Mouse (Mus musculus): ENCODE data around the gene Cdon. TPM values are rescaled to one million over a fixed set of nuclear protein-coding genes. Genes with fewer than 3 reads are reported as not detected.
A peak's percentile ranks its signal among the peaks of the same experiment; 100 is the strongest.

The Cdon gene
- total and polyA plus RNA-seq, 3 experiments: 1.8 to 2.9 (median 2.3) TPM

DNA sequence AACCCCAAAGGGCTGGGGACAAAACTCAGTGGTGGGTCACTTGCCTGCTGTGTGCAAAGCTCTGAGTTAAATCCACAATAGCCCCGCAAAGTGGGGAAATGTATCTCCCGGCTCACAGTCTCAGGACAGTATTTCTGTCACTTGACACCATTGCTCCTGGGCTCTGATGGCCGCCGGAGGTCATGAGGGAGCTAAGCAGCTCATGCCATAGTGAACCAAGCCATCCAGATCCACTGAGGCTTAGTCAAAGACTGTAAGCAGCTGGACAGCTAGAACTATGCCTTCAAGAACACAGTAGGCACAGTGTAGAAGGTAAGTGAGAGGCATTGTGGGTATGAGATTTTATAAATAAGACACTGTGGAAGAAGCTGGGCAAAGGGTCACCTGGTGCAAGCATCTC, 74.0 kb downstream of the Cdon start:
- H3K4me1 ChIP-seq (ENCODE audit: control insufficient read depth in 1 of 2, insufficient read depth in 2 of 2): peaks cover 9 to 49% of the 10 kb centered on the region in 2 experiments
- H3K9ac ChIP-seq (ENCODE audit: insufficient read depth, low read depth): no peak overlapping the region
- no peaks in the 10 kb centered on the region for H3K79me2 ChIP-seq (replicated peaks; ENCODE audit: control insufficient read depth, extremely low read depth, insufficient read depth, poor library complexity, severe bottlenecking)
- in situ Hi-C loops (cut with MboI; ENCODE audit: low pct_ligation_motif_present, low pct_unique_long_range_greater_than_20kb, low sequenced_read_pairs): no loop called here
- H3K27ac ChIP-seq (ENCODE audit: insufficient read depth, low read depth): no peak overlapping the region
- no peak for TF ChIP-seq CHD1 (IDR thresholded peaks at IDR 0.05; ENCODE audit: low read depth, low read length)
- no peak for TF ChIP-seq ELF1 (IDR thresholded peaks at IDR 0.05; ENCODE audit: low read depth, low read length)
- no peak for TF ChIP-seq GABPA (IDR thresholded peaks at IDR 0.05; ENCODE audit: insufficient replicate concordance, low read depth, low read length)
- TF ChIP-seq RAD21 (IDR thresholded peaks at IDR 0.05; ENCODE audit: low read depth, low read length): no peak
- TF ChIP-seq MEF2A (IDR thresholded peaks at IDR 0.05; ENCODE audit: borderline replicate concordance, low read depth, low read length): no peak
- TF ChIP-seq POLR2AphosphoS2 (IDR thresholded peaks at IDR 0.05; ENCODE audit: low read depth, low read length): no peak
- no peak for TF ChIP-seq TBP (conservative IDR thresholded peaks at IDR 0.05; ENCODE audit: low read depth, low read length)
- TF ChIP-seq USF1 (IDR thresholded peaks at IDR 0.05; ENCODE audit: low read depth, low read length): no peak
- TF ChIP-seq ZC3H11A (IDR thresholded peaks at IDR 0.05; ENCODE audit: low read depth, low read length): no peak
- TF ChIP-seq MAFK (IDR thresholded peaks at IDR 0.05; ENCODE audit: insufficient replicate concordance, low read length): no peak
- no peak for TF ChIP-seq IRF4 (IDR thresholded peaks at IDR 0.05; ENCODE audit: low read depth, low read length)
- TF ChIP-seq SMC3 (IDR thresholded peaks at IDR 0.05; ENCODE audit: low read depth, low read length): no peak
- no peak for TF ChIP-seq NRF1 (IDR thresholded peaks at IDR 0.05; ENCODE audit: low read depth, low read length)
- no peak for TF ChIP-seq HCFC1 (IDR thresholded peaks at IDR 0.05; ENCODE audit: low read depth, low read length)
- no peak for TF ChIP-seq MAZ (IDR thresholded peaks at IDR 0.05; ENCODE audit: low read depth, low read length)
- TF ChIP-seq TCF12 (IDR thresholded peaks at IDR 0.05; ENCODE audit: low read depth, low read length): no peak
- no peak for DNase-seq (ENCODE audit: extremely low read depth)
- no peaks in the 10 kb centered on the region for H3K27me3 ChIP-seq (replicated peaks)
- dilution Hi-C loops (cut with MboI; ENCODE audit: extremely low pct_ligation_motif_present, extremely low pct_unique_long_range_greater_than_20kb, low sequenced_read_pairs): no loop called here
- H3K4me2 ChIP-seq (ENCODE audit: insufficient read depth, low read depth, poor library complexity, severe bottlenecking): peak overlapping the region; percentile 47; the same call in 1 of the 2 replicates
- peaks cover 0 to 6% of the 10 kb centered on the region in 2 experiments for H3K36me3 ChIP-seq (replicated peaks in 1 of 2; ENCODE audit: control insufficient read depth in 1 of 2, insufficient read depth in 1 of 2, low read length in 1 of 2)
- no peaks in the 10 kb centered on the region for H3K9me3 ChIP-seq (replicated peaks; ENCODE audit: low read length)
- H3K4me3 ChIP-seq (replicated peaks in 1 of 3; ENCODE audit: low read depth in 2 of 3, low read length in 2 of 3, poor library complexity in 1 of 3): no peak overlapping the region

DNA sequence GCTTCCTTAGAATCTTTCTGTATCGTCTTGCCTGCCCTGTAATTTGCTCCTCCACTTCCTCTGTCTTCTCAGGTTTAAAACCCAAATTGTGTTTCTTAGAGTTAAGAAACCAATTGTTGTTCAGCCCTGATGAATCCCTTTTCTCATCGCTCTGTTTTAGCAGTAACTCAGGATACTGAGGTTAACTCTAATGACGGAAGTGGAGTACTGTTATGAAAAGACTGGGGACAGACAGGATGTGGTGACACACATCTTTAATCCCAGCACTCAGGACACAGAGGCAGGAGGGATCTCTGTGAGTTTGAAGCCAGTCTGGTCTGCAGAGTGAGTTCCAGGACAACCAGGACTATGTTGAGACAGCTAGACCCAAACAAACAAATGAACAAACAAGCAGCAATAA, 74.5 kb downstream of the Cdon start:
- DNase-seq (ENCODE audit: extremely low read depth): peak; percentile 64
- H3K27me3 ChIP-seq (replicated peaks): no peaks in the 10 kb centered on the region
- peak overlapping the region; percentile 47 for H3K4me2 ChIP-seq (ENCODE audit: insufficient read depth, low read depth, poor library complexity, severe bottlenecking)
- in situ Hi-C loops (cut with MboI; ENCODE audit: low pct_ligation_motif_present, low pct_unique_long_range_greater_than_20kb, low sequenced_read_pairs): no loop called here
- H3K4me1 ChIP-seq (ENCODE audit: control insufficient read depth in 1 of 2, insufficient read depth in 2 of 2): peaks cover 9 to 44% of the 10 kb centered on the region in 2 experiments
- TF ChIP-seq EP300 (IDR thresholded peaks at IDR 0.05; ENCODE audit: low read length) (peak; percentile 50), ZNF384 (IDR thresholded peaks at IDR 0.05; ENCODE audit: low read depth, low read length) (no peak)
- dilution Hi-C loops (cut with MboI; ENCODE audit: extremely low pct_ligation_motif_present, extremely low pct_unique_long_range_greater_than_20kb, low sequenced_read_pairs): no loop called here
- no peak overlapping the region for H3K4me3 ChIP-seq (replicated peaks in 1 of 3; ENCODE audit: low read depth in 2 of 3, low read length in 2 of 3, poor library complexity in 1 of 3)
- no peaks in the 10 kb centered on the region for H3K9me3 ChIP-seq (replicated peaks; ENCODE audit: low read length)
- H3K79me2 ChIP-seq (replicated peaks; ENCODE audit: control insufficient read depth, extremely low read depth, insufficient read depth, poor library complexity, severe bottlenecking): no peaks in the 10 kb centered on the region
- no peak overlapping the region for H3K27ac ChIP-seq (ENCODE audit: insufficient read depth, low read depth)
- 0 out of 2 replicates have a peak overlapping the region, but pooled peaks have one; percentile 19 for H3K9ac ChIP-seq (ENCODE audit: insufficient read depth, low read depth)
- H3K36me3 ChIP-seq (replicated peaks in 1 of 2; ENCODE audit: control insufficient read depth in 1 of 2, insufficient read depth in 1 of 2, low read length in 1 of 2): peaks cover 0 to 6% of the 10 kb centered on the region in 2 experiments

Data from CH12.LX (cell line).